Mouse (Mus musculus): Measurements from ENCODE around the gene Sertad2. TPM values are rescaled to one million over a fixed set of nuclear protein-coding genes. Genes with fewer than 3 reads are reported as not detected.

Gene Sertad2
- polyA plus RNA-seq, 1 experiment from 2014 or later: 23.6 TPM

DNA sequence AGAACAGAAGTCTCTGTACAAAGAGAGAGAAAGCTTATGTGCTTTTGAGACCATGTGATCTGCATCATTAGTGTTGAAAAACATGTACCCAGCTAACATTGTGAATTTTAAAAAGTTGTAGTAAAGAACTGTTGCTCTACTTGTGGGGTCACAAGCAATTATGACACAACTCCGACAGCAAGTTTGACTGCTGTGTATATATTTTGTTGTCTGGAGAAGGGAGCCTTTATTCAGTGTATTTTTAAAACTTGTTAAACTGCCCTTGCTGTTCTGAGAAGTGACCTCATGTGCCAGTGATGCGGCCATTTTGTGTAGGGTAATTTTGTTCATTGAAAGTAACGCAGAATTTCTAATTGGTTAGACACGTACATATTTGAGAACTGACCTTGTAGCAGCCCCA is 61.1 kb downstream of the Sertad2 start:
- WGBS: 86% methylated on average over 4 of the region's 4 CpGs

DNA sequence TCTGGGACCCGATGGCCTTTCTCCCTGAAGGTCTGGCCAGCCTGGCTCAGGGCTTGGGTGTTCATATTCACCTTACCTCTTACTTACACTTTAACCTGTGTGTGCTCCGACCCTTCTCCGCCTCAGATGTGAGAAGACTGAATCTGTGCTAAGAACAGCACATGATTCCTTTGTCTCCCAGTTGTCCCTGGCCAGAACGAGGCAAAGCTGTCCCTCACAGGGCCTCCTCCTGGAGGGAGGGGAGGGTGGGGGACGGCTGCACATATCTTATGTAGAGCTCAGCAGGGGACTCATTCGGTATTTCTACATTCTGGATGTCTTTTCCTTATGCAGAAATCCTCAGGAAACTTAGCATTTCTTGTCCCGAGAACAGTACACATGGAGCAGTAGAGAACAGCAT is 62.6 kb downstream of the Sertad2 start:
- 73% methylated on average over 7 of the region's 7 CpGs for WGBS
- Histone ChIP-seq H3K36me3 (ENCODE audit: control insufficient read depth, insufficient read depth, low read length) (no peaks in the 10 kb centered on the region), H3K27ac (replicated peaks; ENCODE audit: low read depth, low read length) (no peak overlapping the region)

More for the DNA sequence above, 61.1 kb downstream of the Sertad2 start:
- ATAC-seq (ENCODE audit: insufficient number of reproducible peaks, low FRiP score, low TSS enrichment, low read depth) (no peak), DNase-seq (ENCODE audit: low spot score) (no peak)
- H3K27me3 ChIP-seq (ENCODE audit: control insufficient read depth, insufficient read depth, low read length): no peaks in the 10 kb centered on the region
- no peak overlapping the region for H3K4me3 ChIP-seq (ENCODE audit: low read depth, low read length)
- no peak overlapping the region for H3K27ac ChIP-seq (replicated peaks; ENCODE audit: low read depth, low read length)
- no peaks in the 10 kb centered on the region for H3K9me3 ChIP-seq (ENCODE audit: control insufficient read depth, low read length)
- no peak overlapping the region for H3K9ac ChIP-seq (ENCODE audit: low read length)
- H3K4me1 ChIP-seq (ENCODE audit: control insufficient read depth, insufficient read depth, low read length): no peaks in the 10 kb centered on the region
- H3K4me2 ChIP-seq (ENCODE audit: low read depth, severe bottlenecking): no peak overlapping the region
- no peaks in the 10 kb centered on the region for H3K36me3 ChIP-seq (ENCODE audit: control insufficient read depth, insufficient read depth, low read length)

DNA sequence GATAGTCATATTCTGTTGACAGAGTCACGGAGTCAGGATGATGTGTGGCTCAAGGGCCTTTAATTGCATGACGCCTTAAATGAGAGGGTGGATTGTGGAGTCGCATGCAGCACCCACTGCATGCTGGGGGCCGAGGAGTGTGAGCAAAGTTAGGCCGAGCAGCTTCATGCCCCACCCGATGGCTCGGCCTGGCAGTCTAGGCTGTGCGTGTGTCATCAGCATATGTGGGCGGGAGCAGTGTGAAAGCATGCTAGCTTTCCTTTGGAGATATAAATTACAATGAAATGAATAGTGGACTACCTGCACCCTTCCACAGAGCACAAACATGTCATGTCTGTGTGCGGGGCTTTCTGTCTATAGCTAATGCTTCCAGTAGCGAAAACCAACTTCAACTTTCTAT is 65.4 kb downstream of the Sertad2 start:
- Histone ChIP-seq H3K4me2 (ENCODE audit: low read depth, severe bottlenecking) (no peak overlapping the region), H3K9ac (ENCODE audit: low read length) (no peak overlapping the region), H3K27ac (replicated peaks; ENCODE audit: low read depth, low read length) (no peak overlapping the region), H3K4me1 (ENCODE audit: control insufficient read depth, insufficient read depth, low read length) (no peaks in the 10 kb centered on the region), H3K4me3 (ENCODE audit: low read depth, low read length) (no peak overlapping the region), H3K9me3 (ENCODE audit: control insufficient read depth, low read length) (no peaks in the 10 kb centered on the region), H3K36me3 (ENCODE audit: control insufficient read depth, insufficient read depth, low read length) (no peaks in the 10 kb centered on the region), H3K27me3 (ENCODE audit: control insufficient read depth, insufficient read depth, low read length) (no peaks in the 10 kb centered on the region)
- WGBS: 89% methylated on average over 11 of the region's 11 CpGs
- ATAC-seq (ENCODE audit: insufficient number of reproducible peaks, low FRiP score, low TSS enrichment, low read depth): no peak
- DNase-seq (ENCODE audit: low spot score): no peak

More for the DNA sequence above, 62.6 kb downstream of the Sertad2 start:
- DNase-seq (ENCODE audit: low spot score) (no peak), ATAC-seq (ENCODE audit: insufficient number of reproducible peaks, low FRiP score, low TSS enrichment, low read depth) (no peak)
- no peak overlapping the region for H3K9ac ChIP-seq (ENCODE audit: low read length)
- H3K4me1 ChIP-seq (ENCODE audit: control insufficient read depth, insufficient read depth, low read length): no peaks in the 10 kb centered on the region
- H3K27me3 ChIP-seq (ENCODE audit: control insufficient read depth, insufficient read depth, low read length): no peaks in the 10 kb centered on the region
- no peaks in the 10 kb centered on the region for H3K9me3 ChIP-seq (ENCODE audit: control insufficient read depth, low read length)
- no peak overlapping the region for H3K4me2 ChIP-seq (ENCODE audit: low read depth, severe bottlenecking)
- H3K4me3 ChIP-seq (ENCODE audit: low read depth, low read length): no peak overlapping the region

DNA sequence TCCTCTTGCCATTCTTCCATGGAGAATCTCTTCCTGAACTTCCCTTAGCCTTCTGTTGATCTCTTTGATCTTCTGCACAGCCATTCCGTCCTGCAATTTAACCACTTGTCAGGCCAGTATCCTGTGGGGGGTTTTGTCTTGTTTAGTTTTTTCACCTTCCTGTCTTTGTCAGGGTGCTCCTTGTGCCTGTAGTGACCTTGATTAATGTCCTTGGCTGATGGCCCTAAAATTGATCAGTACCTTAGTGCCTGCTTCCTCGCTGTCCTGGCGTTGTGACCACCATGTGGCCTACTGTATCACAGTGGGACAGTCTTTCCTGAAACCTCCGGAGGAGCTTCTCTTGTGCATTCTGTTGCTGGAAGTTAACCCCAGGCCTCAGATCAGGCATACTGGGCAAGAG is 70.2 kb downstream of the Sertad2 start:
- Histone ChIP-seq H3K27me3 (ENCODE audit: control insufficient read depth, insufficient read depth, low read length) (no peaks in the 10 kb centered on the region), H3K9me3 (ENCODE audit: control insufficient read depth, low read length) (no peaks in the 10 kb centered on the region), H3K4me2 (ENCODE audit: low read depth, severe bottlenecking) (no peak overlapping the region), H3K9ac (ENCODE audit: low read length) (no peak overlapping the region), H3K27ac (replicated peaks; ENCODE audit: low read depth, low read length) (no peak overlapping the region), H3K4me1 (ENCODE audit: control insufficient read depth, insufficient read depth, low read length) (peaks cover 3% of the 10 kb centered on the region; the same call in 1 of the 2 replicates), H3K4me3 (ENCODE audit: low read depth, low read length) (no peak overlapping the region), H3K36me3 (ENCODE audit: control insufficient read depth, insufficient read depth, low read length) (no peaks in the 10 kb centered on the region)
- DNase-seq (ENCODE audit: low spot score): no peak
- ATAC-seq (ENCODE audit: insufficient number of reproducible peaks, low FRiP score, low TSS enrichment, low read depth): no peak
- 45% methylated on average over 4 of the region's 4 CpGs for WGBS

DNA sequence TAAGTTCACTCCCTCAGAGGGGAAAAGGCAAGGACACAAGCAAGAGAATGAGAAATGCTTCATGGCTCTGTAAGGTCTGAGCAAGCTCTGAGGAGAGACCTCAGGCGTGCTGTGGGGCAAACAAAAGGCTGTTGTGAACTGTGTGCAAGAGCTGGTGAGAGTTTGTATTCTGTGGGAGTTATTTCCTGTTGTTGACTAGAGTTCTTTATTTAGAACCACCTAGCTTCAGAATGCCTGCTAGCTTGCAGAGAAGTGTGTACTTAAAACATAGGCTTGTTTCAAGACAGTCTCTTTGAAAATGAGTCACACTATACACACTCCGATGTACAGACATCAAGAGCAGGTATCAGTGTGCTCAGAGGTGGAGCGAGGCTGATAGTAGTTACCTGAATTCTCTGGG is 73.0 kb downstream of the Sertad2 start:
- Histone ChIP-seq H3K4me1 (ENCODE audit: control insufficient read depth, insufficient read depth, low read length) (peaks cover 3% of the 10 kb centered on the region; the same call in 1 of the 2 replicates), H3K27me3 (ENCODE audit: control insufficient read depth, insufficient read depth, low read length) (no peaks in the 10 kb centered on the region), H3K36me3 (ENCODE audit: control insufficient read depth, insufficient read depth, low read length) (no peaks in the 10 kb centered on the region), H3K9ac (ENCODE audit: low read length) (no peak overlapping the region), H3K4me2 (ENCODE audit: low read depth, severe bottlenecking) (no peak overlapping the region), H3K9me3 (ENCODE audit: control insufficient read depth, low read length) (no peaks in the 10 kb centered on the region), H3K27ac (replicated peaks; ENCODE audit: low read depth, low read length) (peak overlapping the region; percentile 60), H3K4me3 (ENCODE audit: low read depth, low read length) (no peak overlapping the region)
- no peak for DNase-seq (ENCODE audit: low spot score)
- no peak for ATAC-seq (ENCODE audit: insufficient number of reproducible peaks, low FRiP score, low TSS enrichment, low read depth)
- WGBS: 70% methylated on average over 3 of the region's 3 CpGs

GRCm38 (mm10) chr11:20627146-20627545 is 84.1 kb downstream of the Sertad2 start:
- H3K4me3 ChIP-seq (ENCODE audit: low read depth, low read length): no peak overlapping the region
- no peak overlapping the region for H3K9ac ChIP-seq (ENCODE audit: low read length)
- ATAC-seq (ENCODE audit: insufficient number of reproducible peaks, low FRiP score, low TSS enrichment, low read depth) (no peak), DNase-seq (ENCODE audit: low spot score) (no peak)
- WGBS: 89% methylated on average over 2 of the region's 2 CpGs
- no peak overlapping the region for H3K27ac ChIP-seq (replicated peaks; ENCODE audit: low read depth, low read length)
- no peaks in the 10 kb centered on the region for H3K9me3 ChIP-seq (ENCODE audit: control insufficient read depth, low read length)
- H3K27me3 ChIP-seq (ENCODE audit: control insufficient read depth, insufficient read depth, low read length): no peaks in the 10 kb centered on the region
- peaks cover 4% of the 10 kb centered on the region; the same call in 1 of the 2 replicates for H3K4me1 ChIP-seq (ENCODE audit: control insufficient read depth, insufficient read depth, low read length)
- H3K4me2 ChIP-seq (ENCODE audit: low read depth, severe bottlenecking): no peak overlapping the region
- no peaks in the 10 kb centered on the region for H3K36me3 ChIP-seq (ENCODE audit: control insufficient read depth, insufficient read depth, low read length)

DNA sequence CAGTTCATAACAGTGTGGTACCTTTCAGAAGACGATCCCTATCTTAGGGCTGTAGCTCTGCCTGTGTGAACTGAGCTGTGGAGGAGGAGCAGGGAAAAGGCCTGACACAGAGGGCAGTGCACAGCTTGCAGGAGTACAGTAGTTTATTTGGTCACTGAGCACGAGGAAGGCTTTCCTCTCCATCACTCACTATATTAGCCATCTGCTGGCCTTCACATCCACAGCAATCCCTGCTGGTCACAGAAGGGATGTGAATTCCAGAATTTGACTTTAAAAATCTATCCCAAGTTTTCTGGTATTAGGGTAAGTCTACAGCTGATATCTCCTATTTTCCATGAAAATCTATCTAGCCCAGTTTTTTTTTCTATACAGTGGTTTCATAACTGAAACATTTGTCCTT is 85.2 kb downstream of the Sertad2 start:
- no peak for DNase-seq (ENCODE audit: low spot score)
- Histone ChIP-seq H3K9ac (ENCODE audit: low read length) (no peak overlapping the region), H3K4me2 (ENCODE audit: low read depth, severe bottlenecking) (no peak overlapping the region), H3K9me3 (ENCODE audit: control insufficient read depth, low read length) (no peaks in the 10 kb centered on the region), H3K4me1 (ENCODE audit: control insufficient read depth, insufficient read depth, low read length) (peaks cover 6% of the 10 kb centered on the region), H3K36me3 (ENCODE audit: control insufficient read depth, insufficient read depth, low read length) (no peaks in the 10 kb centered on the region), H3K4me3 (ENCODE audit: low read depth, low read length) (no peak overlapping the region), H3K27ac (replicated peaks; ENCODE audit: low read depth, low read length) (no peak overlapping the region), H3K27me3 (ENCODE audit: control insufficient read depth, insufficient read depth, low read length) (no peaks in the 10 kb centered on the region)
- 47% methylated on average over 2 of the region's 2 CpGs for WGBS
- ATAC-seq (ENCODE audit: insufficient number of reproducible peaks, low FRiP score, low TSS enrichment, low read depth): no peak

GRCm38 (mm10) chr11:20629700-20630099 is 86.6 kb downstream of the Sertad2 start:
- ATAC-seq (ENCODE audit: insufficient number of reproducible peaks, low FRiP score, low TSS enrichment, low read depth) (no peak), DNase-seq (ENCODE audit: low spot score) (no peak)
- no peaks in the 10 kb centered on the region for H3K27me3 ChIP-seq (ENCODE audit: control insufficient read depth, insufficient read depth, low read length)
- no peaks in the 10 kb centered on the region for H3K9me3 ChIP-seq (ENCODE audit: control insufficient read depth, low read length)
- H3K27ac ChIP-seq (replicated peaks; ENCODE audit: low read depth, low read length): no peak overlapping the region
- WGBS: 86% methylated on average over 5 of the region's 5 CpGs
- no peaks in the 10 kb centered on the region for H3K36me3 ChIP-seq (ENCODE audit: control insufficient read depth, insufficient read depth, low read length)
- H3K4me1 ChIP-seq (ENCODE audit: control insufficient read depth, insufficient read depth, low read length): peaks cover 8% of the 10 kb centered on the region
- no peak overlapping the region for H3K4me3 ChIP-seq (ENCODE audit: low read depth, low read length)
- no peak overlapping the region for H3K4me2 ChIP-seq (ENCODE audit: low read depth, severe bottlenecking)
- no peak overlapping the region for H3K9ac ChIP-seq (ENCODE audit: low read length)

All from limb, embryonic 11.5 days (tissue).